Mouse (Mus musculus) spleen, adult 2 months (tissue): ENCODE results near the gene Ehd3.

Experiments used
- CTCF ChIP-seq: fragments of 200-500 bp; IDR thresholded peaks from 2 replicates; pipeline ENCODE4 v1.5.1; 2011; ENCODE audit warnings: mild to moderate bottlenecking, inconsistent platforms; ENCODE audit not compliant: insufficient read depth, insufficient read length, insufficient replicate concordance; ENCODE audit errors: extremely low read depth
- POLR2A ChIP-seq: fragments of 200-500 bp; IDR thresholded peaks from 2 replicates; pipeline ENCODE4 v1.6.1; 2011; ENCODE audit warnings: low read depth, low read length, inconsistent platforms

DNA sequence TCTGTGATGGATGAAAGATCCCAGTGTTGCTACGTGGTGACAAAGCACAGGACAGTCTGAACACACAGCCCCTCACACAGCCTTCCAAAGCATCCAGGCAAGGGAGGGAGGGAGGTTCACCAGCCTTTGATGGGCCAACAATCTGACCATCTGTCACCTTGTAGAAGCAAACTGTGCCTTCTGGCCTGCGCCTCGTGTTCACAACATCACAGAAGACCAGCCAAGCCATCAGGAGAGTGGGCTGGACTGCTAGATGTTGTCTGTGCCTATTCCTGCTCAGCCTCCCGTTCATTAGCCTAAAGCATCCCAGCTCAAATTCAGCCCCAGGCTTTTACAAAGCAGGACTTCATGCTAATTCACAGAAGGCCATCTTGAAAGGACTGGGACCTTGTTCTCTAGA, 27.5 kb downstream of the Ehd3 start:
- TF ChIP-seq CTCF (no peak), POLR2A (no peak)
